Mouse (Mus musculus) embryonic fibroblast, embryonic 13.5 days (primary cell): ENCODE results near the gene Faf2.

Source experiments
- CTCF ChIP-seq: IDR thresholded peaks from 2 replicates; pipeline ENCODE4 v1.5.1; 2011; ENCODE audit warnings: mild to moderate bottlenecking, control low read depth, low read length, moderate library complexity, borderline replicate concordance; ENCODE audit not compliant: insufficient read depth
- POLR2A ChIP-seq: IDR thresholded peaks from 2 replicates; pipeline ENCODE4 v1.6.1; 2011; ENCODE audit warnings: low read depth, mild to moderate bottlenecking, control low read depth, low read length, moderate library complexity

GRCm38 (mm10) chr13:54593617-54594016, 28.0 kb upstream of the Faf2 start:
- TF ChIP-seq POLR2A (no peak), CTCF (no peak)
